17 mouse cellular contexts compared by ENCODE assay signal in genomic region chr14:27355151-27355550, GRCm38 (mm10).
A peak's percentile ranks its signal among the peaks of the same experiment; 100 is the strongest.
DNase-seq lines count a peak whose midpoint lies in the region; ATAC-seq and TF ChIP-seq lines count a peak whose summit lies in the region.
"Had no signal": no experiment of that assay in that cellular context is flagged by ENCODE, and none has a peak within 500 bp of the region (broad histone marks: within the 10 kb centered on the region; RNA-seq: fewer than 3 reads in every experiment).

No protein-coding gene starts in this region.

- peaks cover 41% of the 10 kb centered on the region; the same call in 1 of the 2 replicates for H3K79me2 ChIP-seq in macrophage (ENCODE audit: inconsistent target)
- peaks cover 3% of the 10 kb centered on the region for H3K79me2 ChIP-seq in heart, adult 2 months (replicated peaks; ENCODE audit: control insufficient read depth, insufficient read depth, low read length)

- H3K4me3 ChIP-seq in thymus, adult 2 months (ENCODE audit: control insufficient read depth, insufficient read depth, low read length) = no peak overlapping the region
- no peak overlapping the region for H3K4me3 ChIP-seq in macrophage (ENCODE audit: inconsistent target)
- H3K4me3 ChIP-seq in heart, adult 2 months = no peak overlapping the region
- H3K4me3 ChIP-seq: forebrain, embryonic 10.5 days; intestine, embryonic 15.5 days; midbrain, embryonic 12.5 days; myocyte had no signal

- no peak for DNase-seq in thymus, adult 2 months
- no peak for DNase-seq in thymus, postnatal 14 days
- peak; percentile 66 for DNase-seq in splenic B cell, adult 2 months (ENCODE audit: low read depth, low spot score)
- DNase-seq in yolk sac, embryonic 10.5 days (ENCODE audit: low spot score) = no peak
- DNase-seq in frontal cortex, postnatal 25 days (ENCODE audit: low spot score in 2 of 2) = no peak
- DNase-seq in heart, adult 2 months = no peak
- DNase-seq: adrenal gland, postnatal 36 days; cerebellum, adult 9-11 months; gastrocnemius, postnatal 36 days; thymus, postnatal 4 days had no signal

- TF ChIP-seq POLR2A in thymus, adult 2 months (IDR thresholded peaks at IDR 0.05; ENCODE audit: control insufficient read depth, extremely low read depth, insufficient read depth, low read length, poor library complexity) = no peak
- no peak for TF ChIP-seq POLR2A in heart, adult 2 months (IDR thresholded peaks at IDR 0.05; ENCODE audit: insufficient read depth, low read depth, low read length)

- peak overlapping the region; percentile 91 for H3K27ac ChIP-seq in thymus, adult 2 months (ENCODE audit: control insufficient read depth, insufficient read depth, low read length)
- H3K27ac ChIP-seq in macrophage = peak overlapping the region; percentile 14; the same call in 1 of the 2 replicates
- H3K27ac ChIP-seq in heart, adult 2 months = no peak overlapping the region
- H3K27ac ChIP-seq: forebrain, embryonic 10.5 days; intestine, embryonic 15.5 days; liver, embryonic 14.5 days; midbrain, embryonic 12.5 days had no signal

- no peak for TF ChIP-seq EP300 in heart, adult 2 months (IDR thresholded peaks at IDR 0.05; ENCODE audit: insufficient read depth, low read depth, low read length)

- no peaks in the 10 kb centered on the region for H3K27me3 ChIP-seq in thymus, adult 2 months (ENCODE audit: control insufficient read depth, insufficient read depth, low read length)
- no peaks in the 10 kb centered on the region for H3K27me3 ChIP-seq in splenic B cell, adult 2 months (ENCODE audit: control insufficient read depth, insufficient read depth, low read length, poor library complexity, severe bottlenecking)
- no peaks in the 10 kb centered on the region for H3K27me3 ChIP-seq in heart, adult 2 months (ENCODE audit: control insufficient read depth, insufficient read depth, low read length)
- H3K27me3 ChIP-seq: intestine, embryonic 15.5 days; midbrain, embryonic 12.5 days had no signal

- H3K4me1 ChIP-seq in thymus, adult 2 months (replicated peaks; ENCODE audit: control insufficient read depth, insufficient read depth, low read length) = peaks cover 40% of the 10 kb centered on the region
- H3K4me1 ChIP-seq in heart, adult 2 months (ENCODE audit: control insufficient read depth, insufficient read depth, low read length) = peaks cover 28% of the 10 kb centered on the region
- H3K4me1 ChIP-seq: midbrain, embryonic 12.5 days had no signal

- ATAC-seq in activated CD4-positive, CD25-positive, alpha-beta regulatory T cell, adult 4 months = peak; percentile 35
- ATAC-seq: intestine, embryonic 15.5 days had no signal

- intact Hi-C loops in heart, adult 2 months (cut with DNase I) = no loop called here

- no peaks in the 10 kb centered on the region for H3K36me3 ChIP-seq in thymus, adult 2 months (ENCODE audit: control insufficient read depth, insufficient read depth, low read length)
- H3K36me3 ChIP-seq in macrophage (ENCODE audit: inconsistent target) = no peaks in the 10 kb centered on the region
- peaks cover 8% of the 10 kb centered on the region; the same call in 1 of the 2 replicates for H3K36me3 ChIP-seq in splenic B cell, adult 2 months (ENCODE audit: control insufficient read depth, insufficient read depth, low read length, poor library complexity, severe bottlenecking)
- H3K36me3 ChIP-seq in heart, adult 2 months (ENCODE audit: control insufficient read depth, insufficient read depth, low read length) = peaks cover 30% of the 10 kb centered on the region
- H3K36me3 ChIP-seq: forebrain, embryonic 10.5 days; intestine, embryonic 15.5 days; midbrain, embryonic 12.5 days had no signal

- no peak for TF ChIP-seq CTCF in thymus, adult 2 months (IDR thresholded peaks at IDR 0.05; ENCODE audit: borderline replicate concordance, control insufficient read depth, extremely low read depth, insufficient read depth, low read length, poor library complexity)
- TF ChIP-seq CTCF in heart, adult 2 months (IDR thresholded peaks at IDR 0.05) = no peak

- H3K9ac ChIP-seq in heart, adult 2 months (ENCODE audit: low read depth, low read length) = no peak overlapping the region
- H3K9ac ChIP-seq: intestine, embryonic 15.5 days; liver, embryonic 14.5 days; midbrain, embryonic 12.5 days had no signal

- WGBS in thymus, adult 2 months = 35% methylated on average over 6 of the region's 6 CpGs
- 10% methylated on average over 6 of the region's 6 CpGs for WGBS in macrophage (ENCODE audit: missing documents)
- 66% methylated on average over 6 of the region's 6 CpGs for WGBS in heart, adult 2 months
